Mouse (Mus musculus) liver, adult (tissue): ENCODE data around the gene Mapk1.

ENCODE experiments used
- GATA4 ChIP-seq: IDR thresholded peaks from 2 replicates; pipeline ENCODE4 v1.6.1; 2014; ENCODE audit warnings: mild to moderate bottlenecking, low read length; ENCODE audit not compliant: insufficient replicate concordance

Gene Mapk1

GRCm38 (mm10) chr16:17053903-17054302 lies 70.7 kb downstream of the Mapk1 start:
- TF ChIP-seq GATA4 = no peak

- TF ChIP-seq GATA4 = no peak
These were observed 72.4 kb downstream of the Mapk1 start for GRCm38 (mm10) chr16:17055584-17055983.

DNA sequence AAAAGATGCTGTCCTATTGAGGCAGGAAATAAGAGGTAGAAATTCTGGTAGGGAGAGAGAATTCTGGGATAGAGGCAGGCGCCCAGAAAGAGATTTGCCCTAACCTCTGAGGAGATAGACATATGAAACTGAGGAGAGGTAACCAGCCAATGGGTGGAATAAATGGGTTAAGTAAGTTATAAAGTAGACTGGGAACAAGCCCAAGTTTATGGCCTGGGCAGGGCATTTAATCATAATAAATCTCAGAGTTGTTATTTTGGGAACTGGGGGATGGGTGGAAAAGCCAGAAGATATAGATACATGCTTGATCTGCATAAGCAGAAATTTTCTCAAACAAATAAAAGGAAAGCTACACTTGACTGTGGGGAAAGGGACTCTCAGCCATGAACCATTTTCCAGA lies 79.2 kb downstream of the Mapk1 start:
- no peak for TF ChIP-seq GATA4

DNA sequence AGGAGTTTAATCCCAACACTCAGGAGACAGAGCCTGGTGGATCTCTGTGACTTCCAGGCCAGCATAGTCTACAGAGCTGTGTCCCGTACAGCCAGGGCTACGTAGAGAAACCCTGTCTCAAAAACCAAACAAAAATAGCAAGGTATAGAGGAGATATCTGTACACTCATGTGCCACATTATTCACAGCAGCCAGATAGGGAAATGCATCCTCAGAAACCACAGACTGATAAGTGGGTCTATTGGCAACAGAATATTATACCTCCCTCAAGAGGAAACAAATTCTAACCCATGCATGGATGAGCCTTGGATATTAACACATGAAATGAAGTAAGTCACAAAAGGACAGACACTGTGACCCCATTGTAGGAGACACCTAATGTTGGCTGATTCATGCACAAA lies 84.4 kb downstream of the Mapk1 start:
- no peak for TF ChIP-seq GATA4

DNA sequence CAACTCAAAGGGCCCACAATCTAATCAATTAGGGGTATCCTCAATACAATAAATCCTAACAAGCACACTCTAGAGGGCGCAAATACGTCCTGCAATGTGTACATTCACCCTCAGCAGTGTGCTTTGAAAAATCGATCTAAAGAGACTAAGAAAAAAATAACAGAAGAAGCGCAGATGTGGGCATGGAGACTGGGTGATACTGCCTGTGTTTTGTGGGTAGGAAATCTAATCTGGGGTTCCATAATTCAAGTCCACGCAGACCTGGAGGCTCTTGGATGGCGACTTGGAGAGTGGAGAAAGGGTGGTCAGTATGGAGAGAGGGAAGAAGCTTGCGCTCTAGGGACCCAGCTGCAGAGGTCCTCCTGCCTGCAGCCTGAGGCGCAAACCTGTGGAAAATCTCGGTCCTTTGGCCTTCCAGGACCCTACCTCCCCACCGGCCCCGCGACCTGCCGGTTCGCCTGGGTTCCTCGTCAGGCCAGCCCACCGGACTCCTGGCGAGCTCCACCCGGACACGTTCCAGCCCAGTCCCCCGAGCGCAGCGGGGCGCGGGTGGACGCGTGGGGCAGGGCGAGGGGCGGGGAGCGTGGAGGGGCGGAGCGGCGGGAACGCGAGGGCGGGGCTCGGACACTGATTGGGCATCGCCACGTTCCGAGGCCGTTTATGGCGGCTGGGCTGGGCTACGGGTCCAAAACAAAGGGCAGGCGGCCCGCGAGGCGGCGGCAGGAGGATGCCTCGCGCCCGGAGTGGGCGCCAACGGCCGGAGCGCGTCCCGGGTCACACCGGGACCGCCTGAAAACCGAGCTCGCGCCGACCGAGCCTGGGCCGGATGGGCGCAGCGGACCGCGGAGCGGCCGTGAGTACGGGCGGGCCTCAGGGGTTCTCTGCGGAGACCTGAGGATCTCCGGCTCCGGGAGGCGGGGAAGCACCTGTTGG lies 86.6 kb downstream of the Mapk1 start, which contains the start of gene Ypel1:
Gene Ypel1 (plus strand): TSS at position 186 of the 933 bp plus-strand sequence.
- no peak for TF ChIP-seq GATA4

- no peak for TF ChIP-seq GATA4
These were observed 87.5 kb downstream of the Mapk1 start for GRCm38 (mm10) chr16:17070716-17071115.

GRCm38 (mm10) chr16:17073000-17073399 lies 89.8 kb downstream of the Mapk1 start:
- TF ChIP-seq GATA4 = no peak

DNA sequence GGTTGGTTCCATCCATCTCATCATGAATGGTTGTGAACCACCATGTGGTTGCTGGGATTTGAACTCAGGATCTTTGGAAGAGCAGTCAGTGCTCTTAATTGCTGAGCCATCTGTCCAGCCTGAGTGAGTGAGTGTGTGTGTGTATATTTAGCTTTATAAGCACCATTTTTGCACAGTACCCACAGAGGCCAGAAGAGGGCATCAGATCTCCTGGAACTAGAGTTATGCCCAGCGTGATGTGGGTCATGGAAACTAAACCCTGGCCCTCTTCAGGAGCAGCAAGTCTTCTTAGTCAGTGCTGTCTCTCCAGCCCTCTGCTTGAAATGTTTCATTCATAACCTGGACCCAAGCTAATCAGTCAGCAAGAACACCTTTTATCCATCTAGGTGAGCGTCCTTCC lies 93.1 kb downstream of the Mapk1 start:
- TF ChIP-seq GATA4 = no peak

DNA sequence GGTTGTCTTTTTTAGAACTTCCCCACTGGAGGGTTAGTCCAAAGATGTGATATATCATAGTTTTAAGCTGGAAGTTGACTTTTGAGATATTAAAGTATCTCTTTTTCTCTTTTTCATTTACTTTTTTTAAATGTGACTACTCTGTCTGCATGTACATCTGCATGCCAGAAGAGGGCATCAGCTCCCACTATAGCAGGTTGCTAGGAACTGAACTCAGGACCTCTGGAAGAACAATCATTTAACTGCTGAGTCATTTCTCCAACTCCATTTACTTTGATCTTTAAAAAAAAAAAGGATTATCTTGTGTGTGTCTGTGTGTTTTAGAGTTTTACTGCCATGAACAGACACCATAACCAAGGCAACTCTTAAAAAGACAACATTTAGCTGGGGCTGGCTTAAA lies 93.7 kb downstream of the Mapk1 start:
- no peak for TF ChIP-seq GATA4

DNA sequence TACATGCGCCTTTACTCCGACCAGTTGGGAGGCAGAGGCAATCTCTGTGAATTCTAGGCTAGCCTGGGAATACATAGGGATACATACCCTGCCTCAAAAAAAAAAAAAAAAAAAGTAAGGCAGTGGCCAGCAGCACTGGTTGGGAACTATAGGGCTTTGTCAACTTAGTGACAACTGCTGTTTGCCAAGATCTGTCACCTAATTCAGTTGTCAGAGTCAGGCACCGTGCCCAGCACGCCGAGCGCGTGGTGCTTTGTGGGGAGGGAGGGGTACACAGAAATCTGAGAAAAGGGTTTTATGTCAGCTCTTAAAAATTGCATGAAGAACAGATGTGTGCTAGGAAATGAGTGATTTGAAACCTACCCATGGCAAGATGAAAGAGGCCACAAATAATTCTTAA lies 94.9 kb downstream of the Mapk1 start:
- no peak for TF ChIP-seq GATA4

DNA sequence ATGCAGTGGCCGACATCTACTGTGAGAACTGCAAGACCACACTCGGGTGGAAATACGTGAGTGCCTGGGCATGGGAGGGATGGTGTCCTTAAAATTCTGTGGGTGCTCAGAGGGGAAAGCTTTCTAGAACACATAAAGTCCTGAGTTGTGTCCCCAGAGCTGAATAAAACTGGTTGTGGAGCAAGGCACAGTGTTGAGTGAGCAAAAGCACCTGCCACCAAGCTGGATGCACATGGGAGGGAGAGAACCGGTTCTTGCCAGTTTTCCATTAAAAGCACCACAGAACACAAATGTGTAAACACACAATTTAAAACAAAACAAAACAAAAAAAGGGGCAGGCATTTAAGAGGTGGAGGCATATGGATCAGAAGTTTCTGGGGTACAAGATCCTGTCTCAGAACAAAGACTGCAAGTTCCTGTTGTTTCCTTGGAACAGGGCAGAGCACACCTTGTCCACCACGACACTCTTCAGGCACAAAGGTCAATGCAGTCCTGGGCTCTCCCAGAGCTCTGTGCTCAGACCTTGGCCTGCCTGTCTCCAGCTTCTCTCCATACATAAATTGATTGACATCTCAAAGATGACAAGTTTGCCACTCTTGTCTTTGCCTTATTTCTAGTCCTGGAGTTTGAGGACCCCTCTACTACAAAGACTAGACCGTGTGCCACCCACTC lies 99.1 kb downstream of the Mapk1 start:
- no peak for TF ChIP-seq GATA4

DNA sequence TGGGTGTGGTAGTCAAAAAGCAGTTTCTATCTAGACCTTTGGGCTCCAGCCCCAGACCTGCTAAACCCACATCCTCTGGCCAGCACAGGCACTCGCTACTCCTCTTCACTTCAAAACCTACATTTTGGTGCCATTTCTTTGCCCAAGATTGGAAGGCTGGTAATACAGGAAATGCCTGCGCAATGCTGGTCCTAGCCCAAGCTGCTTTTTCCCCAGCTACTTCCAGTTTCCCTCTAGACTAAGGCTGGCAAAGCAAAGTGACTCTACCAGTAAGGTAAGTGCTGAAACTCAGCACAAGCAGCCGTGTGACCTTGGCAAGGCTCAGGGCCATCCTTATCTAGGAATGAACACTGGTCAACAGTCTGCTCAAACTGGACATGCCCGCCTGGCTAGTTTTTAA lies 102.5 kb downstream of the Mapk1 start:
- TF ChIP-seq GATA4 = no peak

- TF ChIP-seq GATA4 = no peak
These were observed 103.1 kb downstream of the Mapk1 start for GRCm38 (mm10) chr16:17086241-17086640.

DNA sequence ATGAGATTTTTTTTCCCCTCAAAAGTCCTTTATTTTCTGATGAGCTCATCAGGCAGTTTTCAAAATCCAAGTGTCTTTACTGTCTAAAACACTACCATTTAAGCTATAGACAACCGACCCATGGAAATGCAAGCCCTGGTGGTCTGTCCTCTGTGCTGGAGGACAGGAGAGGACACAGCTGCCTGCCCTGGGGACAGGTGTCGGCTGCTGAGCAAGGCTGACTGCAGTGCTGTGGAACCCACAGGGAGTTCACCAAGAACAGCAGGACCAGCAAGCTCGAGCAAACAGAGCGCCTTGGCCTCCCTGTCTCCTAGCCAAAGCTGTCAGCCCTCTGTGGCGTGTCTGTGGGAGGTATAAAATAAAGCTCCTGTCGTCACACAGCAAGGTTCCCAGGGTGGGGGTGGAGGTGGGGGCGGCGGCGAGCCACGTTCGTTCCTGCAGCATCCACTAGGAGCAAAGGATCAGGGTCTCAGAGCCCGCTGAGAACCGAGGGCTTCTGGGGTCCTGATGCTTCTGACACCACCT lies 103.5 kb downstream of the Mapk1 start:
- no peak for TF ChIP-seq GATA4

DNA sequence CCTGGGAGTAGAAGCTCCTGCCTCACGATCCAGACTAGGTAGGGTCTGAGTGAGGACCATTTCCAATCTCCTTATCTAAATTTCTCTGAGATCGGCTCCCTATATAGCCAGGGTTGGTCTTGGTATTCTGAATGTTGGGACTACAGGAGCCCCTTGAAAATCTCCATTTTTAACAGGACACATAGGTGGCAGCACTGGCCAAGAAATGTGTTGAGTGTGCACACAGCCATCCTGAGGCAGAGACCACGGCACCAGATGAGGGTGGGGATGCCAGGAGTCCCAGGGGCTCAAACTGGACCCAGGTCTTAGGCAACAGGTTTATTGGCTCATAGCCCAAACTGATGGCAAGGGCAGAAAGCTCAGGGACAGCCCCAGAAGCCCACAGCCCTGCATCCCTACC lies 105.2 kb downstream of the Mapk1 start:
- no peak for TF ChIP-seq GATA4

DNA sequence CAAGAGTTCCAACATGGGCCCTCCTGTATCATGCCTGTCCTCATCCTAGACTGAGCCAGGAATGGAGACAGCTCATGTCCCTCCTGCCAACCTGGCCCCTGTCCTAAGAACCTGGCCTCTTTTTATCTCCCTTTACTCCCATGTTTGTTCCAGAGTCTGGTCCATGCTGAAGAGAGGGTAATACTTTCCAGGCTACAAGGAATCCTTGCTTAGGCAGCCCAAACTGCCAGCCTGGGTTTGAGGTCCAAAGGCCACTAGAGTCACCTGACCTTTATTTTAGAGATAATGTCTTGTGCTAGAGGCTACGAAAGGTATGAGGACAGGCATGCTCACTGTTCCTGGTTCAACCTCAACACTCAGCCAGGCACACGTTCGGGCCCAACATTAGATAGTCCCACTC lies 113.8 kb downstream of the Mapk1 start:
- TF ChIP-seq GATA4 = no peak
